Mouse (Mus musculus) G1E (cell line): ENCODE measurements around the gene Foxk2.

Experiments
- CTCF ChIP-seq: IDR thresholded peaks from 2 replicates; pipeline ENCODE4 v1.5.1; 2012; ENCODE audit warnings: low read depth, low read length, inconsistent platforms, mixed read lengths
- GATA1 ChIP-seq: IDR thresholded peaks from 2 replicates; pipeline ENCODE4 v1.6.1; 2012; ENCODE audit warnings: borderline replicate concordance, low read length, inconsistent platforms, mixed read lengths
- GATA2 ChIP-seq: IDR thresholded peaks from 2 replicates; pipeline ENCODE4 v1.6.1; 2012; ENCODE audit warnings: low read depth, low read length, inconsistent platforms, borderline replicate concordance
- POLR2AphosphoS5 ChIP-seq: IDR thresholded peaks from 2 replicates; pipeline ENCODE4 v1.6.1; 2012; ENCODE audit warnings: low read depth, low read length, inconsistent platforms; ENCODE audit not compliant: insufficient replicate concordance
- TAL1 ChIP-seq: conservative IDR thresholded peaks from 2 replicates; pipeline ENCODE4 v1.6.1; 2012; ENCODE audit warnings: low read depth, low read length, inconsistent platforms, mixed read lengths

DNA sequence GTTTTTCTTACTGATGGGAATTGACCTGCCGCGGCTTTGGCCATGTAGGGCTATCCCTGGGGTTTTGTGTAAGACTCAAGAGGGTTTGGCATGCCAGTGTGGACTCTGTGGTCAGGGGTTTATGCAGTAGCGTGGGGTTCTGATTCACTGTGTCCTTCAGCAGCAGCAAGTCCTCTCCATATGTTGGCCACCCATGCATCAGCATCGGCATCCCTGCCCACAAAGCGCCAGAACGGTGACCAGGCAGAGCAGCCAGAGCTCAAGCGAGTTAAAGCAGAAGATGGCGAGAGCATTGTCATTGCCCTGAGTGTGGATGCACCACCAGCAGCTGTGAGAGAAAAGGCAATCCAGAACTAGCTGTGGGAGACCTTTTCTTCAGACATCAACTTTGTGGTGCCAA is 46.8 kb downstream of the Foxk2 start:
- no peak for TF ChIP-seq CTCF
- TF ChIP-seq TAL1: no peak
- no peak for TF ChIP-seq POLR2AphosphoS5
- TF ChIP-seq GATA1: no peak
- TF ChIP-seq GATA2: no peak
